Mouse (Mus musculus) forebrain, embryonic 10.5 days (tissue): ENCODE results near the gene St7. TPM values are rescaled to one million over a fixed set of nuclear protein-coding genes. Genes with fewer than 3 reads are reported as not detected.

Source experiments
- DNase-seq: peaks from one replicate; pipeline ENCODE4 v3.0.0-alpha.2; 2017; ENCODE audit warnings: low spot score; ENCODE audit errors: extremely low spot score
- H3K27ac ChIP-seq: fragments of 300-500 bp; sonication (generic); 2 replicates; pipeline ENCODE4 v1.5.1; 2016; ENCODE audit warnings: mild to moderate bottlenecking
- H3K27me3 ChIP-seq: fragments of 300-500 bp; sonication (generic); 2 replicates; pipeline ENCODE4 v1.6.1; 2016; ENCODE audit warnings: mild to moderate bottlenecking; ENCODE audit not compliant: poor library complexity, severe bottlenecking
- H3K36me3 ChIP-seq: fragments of 300-500 bp; sonication (generic); replicated peaks from 2 replicates; pipeline ENCODE4 v1.6.1; 2016; ENCODE audit warnings: mild to moderate bottlenecking, moderate library complexity
- H3K4me1 ChIP-seq: fragments of 300-500 bp; sonication (generic); 2 replicates; pipeline ENCODE4 v1.6.1; 2016
- H3K4me3 ChIP-seq: fragments of 300-500 bp; sonication (generic); 2 replicates; pipeline ENCODE4 v1.5.1; 2016; ENCODE audit warnings: mild to moderate bottlenecking, moderate library complexity
- H3K9me3 ChIP-seq: fragments of 300-500 bp; sonication (generic); 2 replicates; pipeline ENCODE4 v1.6.1; 2016; ENCODE audit warnings: mild to moderate bottlenecking, moderate library complexity
- WGBS: fragments of 180-500 bp; shearing (Covaris S2); methylation state at CpG from one replicate; pipeline ENCODE4 v1.1.7; 2016; 5-methylcytosine and 5-hydroxymethylcytosine counted together
- polyA plus RNA-seq: library from polyadenylated mRNA; unstranded; fragments of >200 nt; fragmentation: Nextera tagmentation; extraction: Ambion mirVana; gene quantifications from 2 replicates; pipeline ENCODE4 v1.2.1, GENCODE M21; 2016

St7 gene
- polyA plus RNA-seq, 1 experiment from 2014 or later: 22.9 TPM

DNA sequence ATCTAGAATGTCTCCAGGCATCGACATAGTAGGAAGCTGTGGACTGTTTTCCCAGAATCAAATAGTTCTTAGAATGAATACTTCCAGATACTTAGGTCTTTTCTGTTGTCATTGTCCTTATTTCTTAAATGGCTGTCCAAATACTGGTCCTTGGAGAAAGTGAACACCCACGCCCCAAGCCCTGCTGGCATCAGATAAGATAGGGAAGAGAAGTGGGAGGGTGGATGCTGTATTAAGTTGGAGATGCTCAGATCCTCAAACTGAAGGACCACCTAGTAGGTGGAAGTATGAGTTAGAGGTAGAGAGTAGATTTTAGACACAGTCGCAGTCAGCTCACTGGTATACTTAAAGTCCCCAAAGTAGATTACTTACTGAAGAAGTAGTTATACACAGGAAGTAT, 34.5 kb downstream of the St7 start:
- Histone ChIP-seq H3K4me1 (peaks cover 12% of the 10 kb centered on the region), H3K27me3 (no peaks in the 10 kb centered on the region), H3K27ac (no peak overlapping the region), H3K4me3 (no peak overlapping the region), H3K9me3 (no peaks in the 10 kb centered on the region), H3K36me3 (no peaks in the 10 kb centered on the region)
- 88% methylated on average over 3 of the region's 3 CpGs for WGBS
- DNase-seq: no peak

DNA sequence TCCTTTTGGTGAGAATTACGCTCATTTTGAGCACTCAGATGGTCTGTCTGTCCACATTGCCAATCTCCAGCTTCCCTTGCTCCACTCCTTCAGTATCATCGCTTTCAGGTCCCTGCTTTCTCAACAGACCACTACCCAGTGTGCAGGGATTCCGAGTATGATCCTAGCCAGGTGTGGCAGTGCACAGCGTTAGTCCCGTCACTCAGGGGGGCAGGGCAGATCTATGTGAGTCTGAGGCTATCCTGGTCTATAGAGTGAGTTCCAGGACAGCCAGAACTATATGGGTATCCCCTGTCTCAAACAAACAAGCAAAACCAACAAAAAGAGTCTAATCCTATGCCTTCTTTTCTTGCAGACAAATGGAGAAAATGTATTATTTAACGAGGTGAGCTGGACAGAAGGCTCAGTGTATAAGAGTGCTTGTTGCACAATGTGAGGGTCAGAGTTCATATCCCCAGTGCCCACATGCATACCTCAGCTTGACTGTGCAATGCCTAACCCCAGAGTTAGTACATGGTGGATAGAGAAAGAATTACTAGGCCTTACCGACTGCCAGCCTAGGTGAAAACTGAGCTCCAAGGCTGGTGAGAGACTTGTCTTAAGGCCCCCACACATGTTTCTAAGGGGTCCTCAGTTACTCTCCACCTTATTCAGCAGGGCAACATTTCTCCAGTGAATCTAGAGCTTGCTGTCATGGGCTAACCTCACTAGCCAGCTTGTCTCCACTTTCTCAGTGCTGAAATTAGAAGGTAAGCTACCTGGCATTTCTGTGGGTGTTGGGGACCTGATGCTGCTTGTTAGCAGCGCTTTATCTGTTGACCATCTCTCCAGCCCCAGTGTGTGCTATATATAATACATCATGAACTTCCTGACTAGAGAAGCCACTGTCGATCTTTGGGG, 35.4 kb downstream of the St7 start:
- peaks cover 12% of the 10 kb centered on the region for H3K4me1 ChIP-seq
- 78% methylated on average over 9 of the region's 9 CpGs for WGBS
- no peak overlapping the region for H3K4me3 ChIP-seq
- no peaks in the 10 kb centered on the region for H3K9me3 ChIP-seq
- H3K27ac ChIP-seq: no peak overlapping the region
- H3K27me3 ChIP-seq: no peaks in the 10 kb centered on the region
- H3K36me3 ChIP-seq: no peaks in the 10 kb centered on the region
- no peak for DNase-seq

DNA sequence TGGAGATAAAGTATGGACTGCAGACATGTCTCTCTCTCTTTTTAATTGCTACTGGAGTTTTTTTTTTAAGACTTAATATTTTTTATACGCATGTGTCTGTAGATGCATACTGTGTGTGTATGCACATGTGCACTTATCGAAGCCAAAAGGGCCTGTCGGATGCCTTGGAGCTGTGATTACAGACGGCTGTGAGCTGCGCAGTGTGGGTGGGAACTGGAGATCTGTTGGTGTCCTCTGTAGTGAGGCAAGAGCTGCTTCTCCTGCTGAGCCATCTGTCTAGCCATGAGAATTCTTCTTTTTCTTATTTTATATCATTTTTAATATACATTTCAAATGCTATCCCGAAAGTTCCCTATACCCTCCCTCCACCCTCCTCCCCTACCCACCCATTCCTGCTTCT, 37.4 kb downstream of the St7 start:
- Histone ChIP-seq H3K27me3 (no peaks in the 10 kb centered on the region), H3K4me1 (peaks cover 12% of the 10 kb centered on the region), H3K27ac (no peak overlapping the region), H3K9me3 (no peaks in the 10 kb centered on the region), H3K36me3 (no peaks in the 10 kb centered on the region), H3K4me3 (no peak overlapping the region)
- 90% methylated on average over 6 of the region's 6 CpGs for WGBS
- DNase-seq: no peak

DNA sequence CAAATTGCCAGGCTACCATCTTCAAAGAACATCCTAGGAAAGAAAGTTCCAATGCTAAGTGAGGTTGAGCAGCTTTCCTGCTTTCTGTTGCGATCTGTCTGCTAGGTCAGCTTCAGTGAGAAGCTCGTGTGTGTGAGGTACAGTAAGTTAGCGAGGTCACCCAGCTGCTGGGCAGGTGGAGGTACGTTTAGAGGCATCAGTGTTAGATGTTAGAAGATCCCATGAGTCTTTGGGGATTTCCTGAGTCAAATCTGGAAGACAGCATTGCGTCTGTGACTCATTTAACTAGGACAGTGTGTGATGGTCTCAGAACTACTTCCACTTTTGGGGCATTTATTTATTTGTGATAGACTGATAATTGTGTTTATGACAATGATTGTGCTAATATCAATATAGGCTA, 39.0 kb downstream of the St7 start:
- Histone ChIP-seq H3K9me3 (no peaks in the 10 kb centered on the region), H3K4me3 (no peak overlapping the region), H3K36me3 (no peaks in the 10 kb centered on the region), H3K27me3 (no peaks in the 10 kb centered on the region), H3K4me1 (peaks cover 12% of the 10 kb centered on the region), H3K27ac (no peak overlapping the region)
- 78% methylated on average over 5 of the region's 5 CpGs for WGBS
- no peak for DNase-seq

DNA sequence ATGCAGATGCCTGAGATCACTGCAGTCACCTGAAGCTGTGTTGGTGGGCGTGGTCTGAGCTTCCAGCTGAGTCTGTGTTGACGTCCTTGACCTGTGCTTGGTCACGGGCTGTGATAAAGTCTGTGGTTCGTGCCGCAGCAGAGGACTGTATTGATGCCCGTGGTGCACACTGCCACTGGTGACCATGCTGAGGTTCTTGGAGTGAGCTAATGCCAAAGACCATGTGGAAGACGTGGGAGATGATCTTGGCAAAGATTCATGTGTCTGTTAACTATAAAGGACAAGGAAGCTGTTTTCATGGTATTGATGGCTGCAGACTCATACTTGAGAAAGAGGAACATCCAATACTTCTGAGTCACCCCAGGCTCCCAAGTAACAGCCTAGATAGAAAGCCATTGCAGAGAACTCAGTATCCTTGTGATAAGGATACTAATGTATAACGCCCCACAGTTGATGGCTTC, 41.2 kb downstream of the St7 start:
- no peak for DNase-seq
- Histone ChIP-seq H3K9me3 (no peaks in the 10 kb centered on the region), H3K36me3 (no peaks in the 10 kb centered on the region), H3K27ac (no peak overlapping the region), H3K4me3 (no peak overlapping the region), H3K27me3 (no peaks in the 10 kb centered on the region), H3K4me1 (no peaks in the 10 kb centered on the region)
- 91% methylated on average over 8 of the region's 8 CpGs for WGBS

DNA sequence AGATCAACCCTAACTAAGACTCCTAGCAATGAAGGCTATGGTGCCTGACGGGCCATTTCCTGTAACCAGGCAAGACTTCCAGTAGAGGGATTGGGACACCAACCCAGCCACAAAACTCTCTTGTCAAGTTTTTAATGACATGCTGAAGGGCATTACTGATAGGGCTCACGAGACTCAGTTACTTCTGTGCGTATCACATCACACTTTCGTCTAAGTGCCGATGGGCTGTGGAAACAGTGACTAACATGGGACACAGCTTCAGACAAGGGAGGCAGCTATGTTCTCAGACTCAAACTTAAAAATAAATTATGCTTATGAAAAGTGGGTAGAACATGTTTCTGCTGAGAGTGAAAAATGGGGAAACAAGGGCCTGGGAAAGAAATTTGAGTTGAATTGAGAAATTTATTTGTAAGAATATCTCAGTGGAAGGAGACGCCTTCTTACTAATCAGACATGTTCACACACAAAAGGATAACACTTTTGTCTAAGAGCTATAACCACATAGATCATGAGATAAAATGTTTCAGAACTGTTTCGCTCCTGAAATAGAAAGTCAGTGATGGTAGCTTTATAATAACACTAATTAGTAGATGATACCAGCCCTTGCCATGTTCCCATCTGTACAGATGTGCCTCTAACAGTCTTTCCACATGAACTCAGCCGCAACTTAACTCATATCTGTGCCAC, 44.7 kb downstream of the St7 start:
- Histone ChIP-seq H3K4me1 (no peaks in the 10 kb centered on the region), H3K4me3 (no peak overlapping the region), H3K36me3 (no peaks in the 10 kb centered on the region), H3K9me3 (no peaks in the 10 kb centered on the region), H3K27me3 (no peaks in the 10 kb centered on the region), H3K27ac (no peak overlapping the region)
- 94% methylated on average over 8 of the region's 8 CpGs for WGBS
- DNase-seq: no peak

DNA sequence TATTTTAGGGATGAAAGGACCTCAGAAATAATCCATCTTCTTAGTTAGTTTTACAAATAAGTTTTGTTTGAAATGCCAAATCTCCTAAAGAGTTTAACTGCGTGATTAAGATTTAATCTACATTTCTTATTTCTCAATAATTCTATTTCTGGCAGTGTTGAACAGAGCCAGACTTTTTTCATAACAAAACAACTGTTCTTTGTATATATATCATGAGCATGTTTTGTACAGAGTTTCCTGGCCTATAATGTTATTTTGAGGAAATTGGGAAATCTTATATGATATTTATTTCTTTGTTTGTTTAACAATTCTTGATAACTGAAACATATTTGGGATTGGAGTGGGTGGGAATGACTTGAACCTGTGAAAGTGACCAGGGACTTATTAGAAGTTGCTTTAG, 47.4 kb downstream of the St7 start:
- Histone ChIP-seq H3K27me3 (no peaks in the 10 kb centered on the region), H3K36me3 (no peaks in the 10 kb centered on the region), H3K4me1 (no peaks in the 10 kb centered on the region), H3K4me3 (no peak overlapping the region), H3K27ac (no peak overlapping the region), H3K9me3 (no peaks in the 10 kb centered on the region)
- no peak for DNase-seq
- 96% methylated on average over 1 of the region's 1 CpGs for WGBS

DNA sequence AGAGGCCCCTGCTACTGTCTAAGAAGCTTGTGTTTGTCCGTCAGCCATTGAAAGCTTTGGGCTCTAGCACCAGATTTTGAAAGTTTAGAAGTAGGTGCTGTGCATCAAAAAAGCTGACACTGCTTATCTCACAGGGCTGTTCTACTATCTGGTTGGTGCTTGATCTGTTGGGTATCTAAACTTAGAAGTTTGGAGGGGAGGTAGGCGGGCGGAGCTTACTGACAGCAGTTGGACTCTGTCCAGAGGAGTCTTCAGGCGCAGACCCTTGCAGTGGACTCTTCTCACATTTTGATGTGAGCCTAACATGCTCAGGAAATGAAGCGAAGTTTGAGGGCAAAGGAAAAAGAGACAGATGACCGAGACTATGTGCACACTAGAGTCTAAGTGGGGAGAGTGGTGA, 48.9 kb downstream of the St7 start:
- no peak for DNase-seq
- Histone ChIP-seq H3K4me3 (no peak overlapping the region), H3K4me1 (no peaks in the 10 kb centered on the region), H3K27me3 (no peaks in the 10 kb centered on the region), H3K36me3 (no peaks in the 10 kb centered on the region), H3K27ac (no peak overlapping the region), H3K9me3 (no peaks in the 10 kb centered on the region)
- 93% methylated on average over 6 of the region's 6 CpGs for WGBS

DNA sequence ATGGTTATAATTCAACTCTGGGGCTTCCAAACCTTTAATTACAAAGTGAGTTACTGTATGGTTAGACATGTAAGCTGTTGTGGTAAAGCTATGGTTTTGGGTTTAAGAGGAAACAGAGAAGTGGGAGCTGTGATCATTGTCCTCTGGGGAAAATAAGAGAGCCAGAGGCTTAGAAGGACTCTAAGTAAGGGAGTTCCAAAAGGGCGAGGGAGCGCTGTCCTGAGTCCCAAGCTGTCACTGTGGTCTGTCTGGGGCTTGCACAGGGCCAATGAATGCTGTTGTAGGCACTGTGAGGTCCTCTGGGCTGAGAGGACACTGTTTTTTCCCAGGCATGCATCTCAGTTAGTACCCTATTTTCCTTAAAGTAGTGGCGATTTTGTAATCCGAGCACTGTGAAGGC, 49.5 kb downstream of the St7 start:
- 93% methylated on average over 4 of the region's 4 CpGs for WGBS
- Histone ChIP-seq H3K4me1 (no peaks in the 10 kb centered on the region), H3K4me3 (no peak overlapping the region), H3K9me3 (no peaks in the 10 kb centered on the region), H3K27ac (no peak overlapping the region), H3K27me3 (no peaks in the 10 kb centered on the region), H3K36me3 (no peaks in the 10 kb centered on the region)
- no peak for DNase-seq

DNA sequence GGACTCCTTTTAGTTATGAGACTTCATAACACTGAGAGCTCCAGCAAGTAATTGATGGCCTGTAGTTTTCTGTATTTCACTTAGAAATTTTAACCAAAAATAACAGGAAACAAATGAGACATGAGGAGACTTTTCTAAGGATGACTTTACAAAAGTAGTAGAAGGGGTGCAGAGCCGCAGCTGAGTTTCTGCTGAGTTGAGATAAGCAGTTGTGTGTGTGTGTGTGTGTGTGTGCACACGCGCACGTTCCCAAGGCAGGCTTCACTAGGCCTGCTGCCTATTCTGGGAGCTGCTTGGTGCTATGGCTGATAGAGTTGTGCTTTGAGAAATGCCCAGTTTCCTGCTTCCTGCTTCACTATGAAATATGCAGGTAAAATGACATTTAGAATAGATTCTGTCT, 50.6 kb downstream of the St7 start:
- H3K4me3 ChIP-seq: no peak overlapping the region
- 97% methylated on average over 4 of the region's 4 CpGs for WGBS
- no peaks in the 10 kb centered on the region for H3K36me3 ChIP-seq
- H3K4me1 ChIP-seq: peaks cover 1% of the 10 kb centered on the region; the same call in 1 of the 2 replicates
- H3K27me3 ChIP-seq: no peaks in the 10 kb centered on the region
- no peaks in the 10 kb centered on the region for H3K9me3 ChIP-seq
- H3K27ac ChIP-seq: no peak overlapping the region
- no peak for DNase-seq

DNA sequence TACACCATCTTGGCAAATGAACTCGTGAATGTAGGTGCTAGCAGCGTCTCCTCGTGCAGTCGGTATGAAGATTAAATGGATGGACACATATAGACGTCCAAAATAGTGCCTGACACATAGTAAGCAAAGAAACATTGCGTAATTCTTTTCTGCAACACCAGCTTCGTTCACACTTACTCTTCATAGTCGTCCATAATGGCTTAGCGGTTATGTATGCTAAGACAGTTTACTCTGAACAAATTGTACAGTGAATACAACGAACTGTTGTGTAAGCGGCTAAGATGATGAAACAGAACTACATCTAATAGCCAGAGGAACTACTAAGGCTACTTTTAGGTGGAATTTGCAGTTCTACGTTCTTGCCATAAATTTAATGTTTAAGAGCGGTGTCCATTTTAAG, 55.0 kb downstream of the St7 start:
- Histone ChIP-seq H3K27me3 (no peaks in the 10 kb centered on the region), H3K4me1 (peaks cover 30% of the 10 kb centered on the region), H3K9me3 (no peaks in the 10 kb centered on the region), H3K27ac (no peak overlapping the region), H3K4me3 (no peak overlapping the region), H3K36me3 (no peaks in the 10 kb centered on the region)
- DNase-seq: no peak
- WGBS: 93% methylated on average over 13 of the region's 13 CpGs

DNA sequence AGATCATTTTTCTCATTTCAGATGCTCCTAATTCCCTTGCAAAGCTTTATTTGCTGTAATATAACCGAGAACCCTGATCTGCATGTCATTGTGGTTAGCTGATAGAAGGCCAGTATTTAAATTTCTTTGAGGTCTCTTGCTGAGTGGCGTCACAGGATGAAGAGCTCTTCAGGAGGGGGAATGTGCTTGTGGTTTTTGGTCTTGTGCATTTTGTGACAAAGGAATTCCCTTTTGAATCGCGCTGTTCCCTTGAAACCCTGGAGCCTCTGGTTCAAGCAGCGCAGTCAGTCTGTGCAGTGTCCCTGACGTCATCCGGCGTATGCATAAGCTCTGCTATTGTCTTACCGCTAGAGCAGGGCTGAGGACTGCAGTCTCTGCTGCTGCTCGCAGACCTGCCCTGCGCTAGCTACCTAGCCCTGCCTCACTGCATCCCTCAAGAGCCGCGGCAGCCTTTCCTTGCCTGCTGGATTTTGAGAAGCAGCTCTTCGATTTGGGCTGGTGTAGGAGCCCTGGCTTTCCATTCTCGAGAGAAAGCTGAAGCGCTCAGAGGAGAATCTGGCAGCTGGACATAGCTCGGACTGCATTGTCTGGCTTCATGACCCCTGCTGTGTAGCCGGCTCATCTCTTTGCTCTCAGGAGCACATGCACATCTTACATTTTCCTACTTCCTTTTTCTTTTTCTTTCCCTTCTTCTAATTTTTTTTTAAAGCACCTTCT, 56.3 kb downstream of the St7 start:
- no peaks in the 10 kb centered on the region for H3K36me3 ChIP-seq

DNA sequence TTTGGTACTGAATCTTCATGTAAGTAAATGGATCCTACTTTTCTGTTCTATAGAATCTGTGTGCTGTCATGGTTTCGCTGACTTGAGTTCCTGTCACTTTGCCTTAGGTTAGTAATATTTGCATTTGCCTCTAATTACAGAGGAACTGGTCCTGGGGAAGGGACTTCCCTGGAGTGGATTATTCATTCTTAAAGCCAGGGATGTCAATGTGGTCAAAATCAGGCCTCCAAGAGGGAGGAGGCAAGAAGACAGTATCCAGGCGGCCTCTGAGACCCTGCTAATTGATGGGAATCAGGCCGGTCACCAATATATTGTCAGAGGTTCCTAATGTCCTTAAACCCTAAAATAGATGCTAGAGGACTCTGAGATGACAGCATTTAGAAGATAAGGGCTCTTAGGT, 56.9 kb downstream of the St7 start:
- WGBS: 43% methylated on average over 3 of the region's 3 CpGs
- Histone ChIP-seq H3K27me3 (no peaks in the 10 kb centered on the region), H3K4me3 (peak overlapping the region; percentile 54), H3K27ac (peak overlapping the region; percentile 87), H3K36me3 (no peaks in the 10 kb centered on the region), H3K9me3 (no peaks in the 10 kb centered on the region), H3K4me1 (peaks cover 30% of the 10 kb centered on the region)
- no peak for DNase-seq

More for the DNA sequence above, 56.3 kb downstream of the St7 start:
- H3K27me3 ChIP-seq: no peaks in the 10 kb centered on the region
- under 1% methylated on average over 18 of the region's 18 CpGs for WGBS
- no peaks in the 10 kb centered on the region for H3K9me3 ChIP-seq
- peak overlapping the region; percentile 87 for H3K27ac ChIP-seq
- peak overlapping the region; percentile 54 for H3K4me3 ChIP-seq
- DNase-seq: peak; percentile 73
- H3K4me1 ChIP-seq: peaks cover 30% of the 10 kb centered on the region
